Mouse (Mus musculus): ENCODE measurements at regions not wholly inside any gene's neighbourhood (a gene's known extent, or its start where the extent isn't known, plus 50 kb on each side); places are given as distances from the start of the nearest gene placed in this dataset.

GRCm38 (mm10) chrX:167091841-167092240 lies 117.3 kb downstream of the Tmsb4x start:
- TF ChIP-seq EP300 (IDR thresholded peaks at IDR 0.05; ENCODE audit: low read depth) (no peak), CTCF (IDR thresholded peaks at IDR 0.05; ENCODE audit: low read depth) (no peak)

All from liver, embryonic 14.5 days (tissue).